Mouse (Mus musculus) cortical plate, adult 2 months (tissue): ENCODE data around the gene Lclat1.

Experiments
- CTCF ChIP-seq: fragments of 200-500 bp; IDR thresholded peaks from 2 replicates; pipeline ENCODE4 v1.5.1; 2011; ENCODE audit warnings: mild to moderate bottlenecking, control low read depth, low read length; ENCODE audit not compliant: insufficient read depth; ENCODE audit errors: extremely low read depth
- POLR2A ChIP-seq: fragments of 200-500 bp; IDR thresholded peaks from 2 replicates; pipeline ENCODE4 v1.6.1; 2011; ENCODE audit warnings: mild to moderate bottlenecking, low read length, control low read depth; ENCODE audit not compliant: insufficient read depth; ENCODE audit errors: extremely low read depth

- TF ChIP-seq POLR2A (no peak), CTCF (no peak)
These were observed 47.4 kb upstream of the Lclat1 start for GRCm38 (mm10) chr17:73060224-73060896.
